Mouse (Mus musculus) heart, adult 11 months (tissue): ENCODE data around the gene Vmn1r117.
"Not testable (repeated sequence)": the region's sequence is repeated elsewhere in the genome, so short reads cannot be mapped to it uniquely, and the experiment has no call there.

Experiments
- DNase-seq: peaks from one replicate; pipeline ENCODE4 v3.0.0; 2022

Gene Vmn1r117

GRCm38 (mm10) chr7:20884021-20884420, at the start of gene Vmn1r117:
Gene Vmn1r117 (minus strand): TSS chr7:20884121.
- DNase-seq, result not testable (repeated sequence)

GRCm38 (mm10) chr7:20912247-20912646, 28.3 kb upstream of the Vmn1r117 start, which contains the start of gene Vmn1r118:
Gene Vmn1r118 (minus strand): TSS chr7:20912347.
- not testable (repeated sequence) for DNase-seq

- DNase-seq, result not testable (repeated sequence)
Observed at GRCm38 (mm10) chr7:20871956-20872355, 12.0 kb downstream of the Vmn1r117 start, which contains the start of gene Vmn1r116. Gene Vmn1r116 (plus strand): TSS chr7:20872256.

GRCm38 (mm10) chr7:20844885-20845284, 39.0 kb downstream of the Vmn1r117 start, which contains the start of gene Vmn1r115:
Gene Vmn1r115 (minus strand): TSS chr7:20844985.
- not testable (repeated sequence) for DNase-seq
